In genomic region chr8:3280266-3280910, GRCm38 (mm10) we compare ENCODE assay signal across 8 mouse cellular contexts. TPM values are rescaled to one million over a fixed set of nuclear protein-coding genes. Genes with fewer than 3 reads are reported as not detected.
DNase-seq lines count a peak whose midpoint lies in the region; ATAC-seq and TF ChIP-seq lines count a peak whose summit lies in the region.

No protein-coding gene starts in this region.

- peak; percentile 25 to 40 for DNase-seq in left cerebral cortex, adult 18-20 months (ENCODE audit: low spot score in 2 of 2)
- DNase-seq in left cerebral cortex, adult 8-10 months (ENCODE audit: low spot score in 2 of 2): no peak
- peak; percentile 16 for DNase-seq in brain, embryonic 14.5 days (ENCODE audit: low read depth)
- peak; percentile 39 for DNase-seq in lung, embryonic 14.5 days
- peak; percentile 17 for DNase-seq in retina, postnatal 1 day
- DNase-seq in layer of hippocampus, adult 9-11 months: no peak

- H3K36me3 ChIP-seq in intestine, postnatal 0 days (ENCODE audit: control insufficient read depth, insufficient read depth): no peaks in the 10 kb centered on the region; the same call in 1 of the 2 replicates
- no peaks in the 10 kb centered on the region for H3K36me3 ChIP-seq in lung, embryonic 14.5 days (ENCODE audit: insufficient read depth)

- H3K27me3 ChIP-seq in intestine, postnatal 0 days (replicated peaks; ENCODE audit: control insufficient read depth, insufficient read depth, low read length): no peaks in the 10 kb centered on the region
- no peaks in the 10 kb centered on the region for H3K27me3 ChIP-seq in lung, embryonic 14.5 days (ENCODE audit: insufficient read depth, low read length)

- H3K9me3 ChIP-seq in intestine, postnatal 0 days (ENCODE audit: control insufficient read depth): no peaks in the 10 kb centered on the region
- H3K9me3 ChIP-seq in lung, embryonic 14.5 days (ENCODE audit: low read depth, low read length): no peaks in the 10 kb centered on the region

- peaks cover 17% of the 10 kb centered on the region for H3K4me1 ChIP-seq in intestine, postnatal 0 days (replicated peaks; ENCODE audit: control insufficient read depth, insufficient read depth, low read length)
- H3K4me1 ChIP-seq in lung, embryonic 14.5 days (ENCODE audit: insufficient read depth): peaks cover 5% of the 10 kb centered on the region; the same call in 1 of the 2 replicates

- H3K4me2 ChIP-seq in intestine, postnatal 0 days (replicated peaks; ENCODE audit: low read depth): peak overlapping the region; percentile 81
- peak overlapping the region; percentile 75 for H3K4me2 ChIP-seq in lung, embryonic 14.5 days

- no peak for TF ChIP-seq POLR2A in brain, embryonic 14.5 days (IDR thresholded peaks at IDR 0.05; ENCODE audit: borderline replicate concordance, extremely low read depth, insufficient read depth, insufficient read length, poor library complexity, severe bottlenecking)

- H3K27ac ChIP-seq in intestine, postnatal 0 days (ENCODE audit: low read depth, low read length): peak overlapping the region; percentile 94; the same call in 1 of the 2 replicates
- no peak overlapping the region for H3K27ac ChIP-seq in lung, embryonic 14.5 days (ENCODE audit: low read depth)

- peak overlapping the region; percentile 88; the same call in 1 of the 2 replicates for H3K9ac ChIP-seq in intestine, postnatal 0 days (ENCODE audit: low read depth, low read length)
- no peak overlapping the region for H3K9ac ChIP-seq in lung, embryonic 14.5 days

- WGBS in intestine, postnatal 0 days: 24% methylated on average over 11 of the region's 11 CpGs
- WGBS in lung, embryonic 14.5 days: 30% methylated on average over 11 of the region's 11 CpGs

- H3K4me3 ChIP-seq in intestine, postnatal 0 days (ENCODE audit: low read depth, low read length): peak overlapping the region; percentile 86
- H3K4me3 ChIP-seq in lung, embryonic 14.5 days (ENCODE audit: low read depth, low read length): peak overlapping the region; percentile 89; the same call in 1 of the 2 replicates

- peak; percentile 7; the same call in 1 of the 2 replicates for ATAC-seq in granulocyte monocyte progenitor cell, adult 5-6 weeks (replicated peaks; ENCODE audit: poor library complexity, severe bottlenecking)
- ATAC-seq in intestine, postnatal 0 days: peak; percentile 40; the same call in 1 of the 2 replicates
- no peak for ATAC-seq in lung, embryonic 14.5 days (ENCODE audit: insufficient read depth)

- TF ChIP-seq CTCF in brain, embryonic 14.5 days (IDR thresholded peaks at IDR 0.05; ENCODE audit: borderline replicate concordance, extremely low read depth, insufficient read depth, insufficient read length): no peak
- peak; percentile 57 for TF ChIP-seq CTCF in intestine, postnatal 0 days (IDR thresholded peaks at IDR 0.05; ENCODE audit: low read depth)
- TF ChIP-seq CTCF in lung, embryonic 14.5 days (IDR thresholded peaks at IDR 0.05; ENCODE audit: low read depth): peak; percentile 24

RNA-seq across cellular contexts. Expression of gene Insr, which starts 1.0 kb away (rescaled TPM):
- total RNA-seq in left cerebral cortex, adult 18-20 months (2021): 10 to 100 TPM; 41.3 to 41.5 TPM
- 10 to 100 TPM; 45.9 to 54.0 (median 51.3) TPM for total RNA-seq in left cerebral cortex, adult 8-10 months (2022)
- polyA plus RNA-seq in brain, embryonic 14.5 days (2012; rRNA removed): 16.8 and 25.1 TPM in 2 replicates
- 24.1 and 27.3 TPM in 2 replicates for total RNA-seq in granulocyte monocyte progenitor cell, adult 5-6 weeks (2014; fragmentation: Nextera tagmentation)
- 12.2 and 12.3 TPM in 2 replicates for total RNA-seq in granulocyte monocyte progenitor cell, adult 5-6 weeks (2017)
- 20.7 and 21.3 TPM in 2 replicates for polyA plus RNA-seq in intestine, postnatal 0 days (2015; fragmentation: Nextera tagmentation; extraction: Ambion mirVana)
- 35.5 and 39.4 TPM in 2 replicates for polyA plus RNA-seq in lung, embryonic 14.5 days (2014; fragmentation: Nextera tagmentation; extraction: Ambion mirVana)

Comparison
In these comparisons a context has a peak if more than half of its experiments do, and no peak if none do; other contexts are left out.
1. DNase-seq: peak in left cerebral cortex, adult 18-20 months (2 of 2), brain, embryonic 14.5 days (single experiment), lung, embryonic 14.5 days (single experiment) and retina, postnatal 1 day (single experiment); none in left cerebral cortex, adult 8-10 months (0 of 2) and layer of hippocampus, adult 9-11 months (single experiment).